Mouse (Mus musculus) CH12F3 (cell line): ENCODE measurements around the gene Atp6v0a4.

Experiments
- in situ Hi-C: fragments of 300-500 bp; cut with MboI; formaldehyde crosslinking; loops from 2 replicates; pipeline ENCODE4 v1.14.3; 2020; ENCODE audit warnings: low sequenced_read_pairs

Atp6v0a4 gene

DNA sequence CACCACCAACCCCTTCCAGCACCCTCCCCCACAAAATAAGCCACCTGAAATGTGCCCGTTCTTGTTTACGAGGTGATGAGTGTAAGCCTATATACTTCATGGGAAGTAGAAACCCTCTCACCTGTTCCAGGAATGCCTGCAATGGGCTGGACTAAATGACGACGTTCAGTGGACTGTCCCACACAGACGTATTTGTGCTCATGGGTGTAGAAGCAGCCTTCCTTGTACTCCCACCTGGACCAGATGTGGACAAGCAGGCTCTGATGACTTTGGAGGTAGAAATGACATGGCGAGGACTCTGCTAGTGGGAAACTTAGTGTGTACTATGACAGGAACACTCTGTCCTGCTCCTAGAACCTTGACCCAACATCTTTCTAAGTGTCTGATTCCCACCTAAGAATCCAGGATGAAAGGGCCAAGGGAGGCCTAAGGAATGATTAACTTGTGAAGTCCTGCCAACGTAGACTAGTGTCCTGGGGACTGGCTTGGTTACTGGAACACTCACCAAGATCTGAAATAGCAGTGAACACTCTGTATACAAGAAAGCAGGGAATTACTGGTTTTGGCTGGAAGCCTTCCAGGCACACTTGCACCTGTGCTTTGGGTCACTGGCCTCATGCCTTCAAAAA, at the start of gene Atp6v0a4:
Gene Atp6v0a4, minus strand, starts transcription at position 380 of the 629 bp plus-strand sequence.
- in situ Hi-C loops = no loop called here

DNA sequence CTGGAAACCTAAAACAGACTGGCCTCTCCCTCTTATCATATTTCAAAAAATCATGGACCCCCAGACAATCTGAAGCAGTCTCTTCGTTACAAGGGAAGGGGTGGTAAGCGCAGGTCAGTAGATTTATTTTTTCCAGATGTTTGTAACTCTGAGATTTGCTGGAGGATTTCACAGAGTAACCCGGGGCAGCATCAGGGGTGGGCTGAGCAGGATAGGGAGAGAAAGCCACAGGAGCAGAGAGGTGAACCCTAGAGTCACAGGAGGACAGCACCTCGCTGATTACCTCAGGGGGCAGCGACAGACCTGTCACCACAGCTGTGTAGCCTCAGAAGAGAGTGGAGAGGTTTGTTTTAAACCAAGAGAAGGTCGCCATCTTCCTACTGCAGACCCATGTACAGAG, 41.0 kb upstream of the Atp6v0a4 start:
- in situ Hi-C loops = no loop called here

DNA sequence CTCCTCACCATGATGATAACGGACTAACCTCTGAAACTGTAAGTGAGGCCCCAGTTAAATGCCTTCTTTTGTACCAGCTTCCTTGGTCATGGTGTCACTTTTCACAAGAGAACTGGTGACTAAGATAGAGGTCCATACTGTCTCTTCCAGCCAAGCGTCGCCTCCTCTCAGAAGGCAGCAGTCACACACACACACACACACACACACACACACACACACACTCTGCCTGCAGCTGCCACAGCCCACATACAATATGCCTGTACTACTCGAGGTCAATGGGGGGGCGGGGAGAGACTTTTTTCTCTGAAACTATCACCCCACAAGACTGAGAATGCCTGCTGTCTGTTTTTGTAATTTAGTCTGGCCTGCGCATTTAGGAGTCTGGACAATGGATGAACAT, 40.3 kb upstream of the Atp6v0a4 start:
- in situ Hi-C loops = no loop called here

DNA sequence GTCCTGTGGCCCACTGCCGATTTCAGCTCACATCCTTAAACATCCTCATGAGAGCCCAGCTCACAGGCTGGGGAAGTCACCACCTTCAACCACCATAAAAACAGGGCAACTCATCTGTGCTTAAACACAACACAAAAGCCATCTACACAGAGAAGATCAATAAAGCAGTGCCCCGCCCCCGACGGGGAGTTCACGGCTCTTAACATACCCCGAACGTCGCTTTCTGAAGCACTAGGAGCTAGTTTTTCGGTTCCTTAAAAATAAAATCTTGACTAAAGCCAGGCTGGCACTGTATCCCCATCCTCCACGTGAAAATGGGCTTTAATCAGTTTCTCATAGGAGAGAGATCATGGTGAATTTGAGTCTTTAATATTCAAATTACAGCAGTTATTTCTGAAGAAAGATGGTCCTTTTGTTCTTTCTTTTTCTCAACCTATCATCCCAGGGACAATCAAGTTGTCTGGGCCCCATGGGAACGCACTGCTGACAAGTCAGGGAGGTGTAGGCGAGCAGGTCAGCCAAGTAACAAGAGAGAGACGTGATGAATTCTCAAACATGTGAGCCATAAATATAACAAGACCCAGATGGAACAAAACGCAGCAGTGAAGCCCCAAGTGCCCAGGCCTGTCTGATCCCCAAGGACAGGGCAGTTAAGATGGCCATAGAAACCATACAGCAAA, 38.6 kb upstream of the Atp6v0a4 start:
- in situ Hi-C loops = no loop called here

DNA sequence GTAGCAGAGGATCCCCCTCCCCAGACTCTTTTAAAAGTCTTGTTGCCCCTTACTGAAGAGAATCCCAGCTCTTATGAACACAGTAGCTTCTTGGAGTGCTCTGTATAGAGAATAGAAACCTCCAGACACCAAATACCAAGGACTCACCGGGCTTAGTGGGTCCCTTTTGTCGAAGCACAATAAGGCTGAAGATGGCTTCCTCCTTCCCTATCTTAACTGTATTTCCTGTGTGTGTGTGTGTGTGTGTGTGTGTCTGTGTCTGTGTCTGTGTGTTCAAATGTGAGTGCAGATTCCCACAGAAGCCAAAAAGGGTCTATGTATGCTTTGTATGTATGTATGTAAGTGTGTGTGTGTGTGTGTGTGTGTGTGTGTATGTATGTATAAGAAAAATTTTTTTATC, 36.2 kb upstream of the Atp6v0a4 start:
- in situ Hi-C loops = no loop called here

DNA sequence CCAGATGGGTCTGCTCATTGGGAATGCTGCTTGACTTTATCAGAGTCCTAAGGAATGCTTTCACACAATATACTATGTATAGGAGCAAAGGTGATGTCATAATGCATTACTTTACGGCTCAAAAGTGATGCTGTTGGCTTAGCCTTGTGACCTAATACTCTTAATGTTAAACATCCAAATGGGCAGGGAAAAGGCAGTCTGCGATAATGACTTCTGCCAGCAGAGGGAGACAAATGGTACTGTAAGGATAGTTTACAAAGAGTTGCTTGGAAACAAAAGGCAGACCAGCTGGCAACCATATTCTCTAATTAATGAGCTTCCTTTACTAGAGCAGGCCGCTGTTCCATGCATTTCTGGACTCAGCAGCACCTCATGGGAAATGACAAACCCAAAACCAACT, 35.7 kb upstream of the Atp6v0a4 start:
- in situ Hi-C loops = no loop called here

DNA sequence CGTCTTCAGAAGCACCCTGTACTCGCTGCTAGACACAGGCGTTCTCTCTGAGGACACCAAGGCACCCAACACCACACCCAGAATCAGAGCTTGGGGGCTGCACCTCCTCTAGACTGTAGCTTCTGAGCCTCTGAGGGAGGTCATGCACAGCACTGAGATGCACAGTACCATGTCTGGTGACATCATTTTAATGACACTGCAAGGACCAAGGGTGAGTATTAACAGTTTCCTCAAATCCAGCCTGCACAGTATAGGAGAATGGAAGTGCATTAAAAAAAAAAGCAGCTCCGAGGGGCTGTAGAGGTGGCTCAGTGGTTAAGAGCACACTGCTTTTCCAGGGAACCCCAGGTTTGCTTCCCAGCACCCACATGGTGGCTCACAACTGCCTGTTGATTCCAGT, 35.2 kb upstream of the Atp6v0a4 start:
- in situ Hi-C loops = no loop called here

DNA sequence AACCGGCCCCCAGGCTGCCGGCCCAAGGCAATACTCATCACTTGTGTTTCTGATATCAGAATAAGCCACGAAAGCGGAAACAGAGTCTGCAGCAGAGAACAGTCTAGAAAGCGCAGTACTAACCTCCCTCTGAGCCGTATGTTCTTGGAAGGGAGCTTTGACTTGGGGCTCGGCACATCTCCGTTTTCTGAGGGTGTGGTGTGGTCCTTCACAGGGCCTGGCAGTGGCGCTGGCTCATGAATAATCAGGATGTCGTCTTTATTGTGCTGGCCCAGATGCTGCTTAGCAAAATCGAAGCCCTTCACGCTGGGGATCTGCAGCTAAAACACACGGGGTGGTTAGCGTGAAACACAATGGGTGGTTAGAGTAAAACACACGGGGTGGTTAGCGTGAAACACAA, 33.5 kb upstream of the Atp6v0a4 start:
- in situ Hi-C loops = no loop called here

DNA sequence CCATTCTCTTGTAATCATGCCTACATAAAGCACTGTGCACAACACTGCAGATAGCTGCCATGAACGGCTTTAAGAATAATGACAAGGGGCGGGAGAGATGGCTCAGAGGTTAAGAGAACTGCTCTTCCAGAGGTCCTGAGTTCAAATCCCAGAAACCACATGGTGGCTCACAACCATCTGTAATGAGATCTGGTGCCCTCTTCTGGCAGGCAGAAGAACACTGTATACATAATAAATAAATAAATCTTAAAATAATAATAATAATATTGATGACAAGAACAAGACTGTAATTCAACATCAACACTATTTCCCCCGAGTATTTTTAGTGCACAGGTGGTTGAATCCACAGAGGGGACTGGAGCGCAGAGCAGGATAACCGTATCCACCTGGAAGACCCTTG, 31.8 kb upstream of the Atp6v0a4 start:
- in situ Hi-C loops = no loop called here

DNA sequence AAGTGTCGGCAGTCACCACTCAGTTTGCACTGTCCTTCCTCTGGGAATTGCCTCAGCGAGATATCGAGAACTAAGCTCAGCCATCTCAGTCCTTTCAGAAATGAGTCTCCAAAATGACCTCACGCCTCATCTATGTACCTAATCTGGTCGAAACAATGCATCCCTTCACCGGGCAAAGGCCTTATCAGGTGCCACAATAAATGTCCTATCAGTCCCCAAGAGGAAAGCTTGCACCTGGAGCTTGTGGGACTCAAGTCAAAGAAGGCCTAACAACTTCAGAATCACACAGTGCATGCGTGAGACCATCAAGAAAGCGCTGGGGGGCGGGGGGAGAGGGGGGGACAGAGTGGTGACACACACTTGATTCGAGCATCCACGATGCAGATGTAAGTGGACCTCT, 27.9 kb upstream of the Atp6v0a4 start:
- in situ Hi-C loops = no loop called here

DNA sequence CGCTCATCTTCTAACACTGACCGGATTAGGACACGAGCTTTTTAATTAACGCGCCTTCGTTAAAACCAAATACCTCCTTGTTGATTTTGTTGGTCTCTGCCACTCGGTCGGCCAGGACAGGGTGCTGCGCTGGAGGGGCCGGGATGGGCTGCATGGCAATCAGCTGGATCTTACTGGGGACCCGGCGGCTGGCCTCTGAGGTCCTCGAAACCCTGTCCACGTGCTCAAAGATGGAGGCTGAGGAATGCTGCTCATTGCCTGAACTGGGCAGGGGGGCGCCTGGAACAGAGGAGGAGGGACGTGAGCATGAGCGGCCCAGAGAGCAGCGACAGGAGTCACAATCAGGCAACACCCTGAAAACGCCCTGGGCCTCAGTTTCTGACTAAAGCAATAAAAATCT, 25.1 kb upstream of the Atp6v0a4 start:
- in situ Hi-C loops = no loop called here

DNA sequence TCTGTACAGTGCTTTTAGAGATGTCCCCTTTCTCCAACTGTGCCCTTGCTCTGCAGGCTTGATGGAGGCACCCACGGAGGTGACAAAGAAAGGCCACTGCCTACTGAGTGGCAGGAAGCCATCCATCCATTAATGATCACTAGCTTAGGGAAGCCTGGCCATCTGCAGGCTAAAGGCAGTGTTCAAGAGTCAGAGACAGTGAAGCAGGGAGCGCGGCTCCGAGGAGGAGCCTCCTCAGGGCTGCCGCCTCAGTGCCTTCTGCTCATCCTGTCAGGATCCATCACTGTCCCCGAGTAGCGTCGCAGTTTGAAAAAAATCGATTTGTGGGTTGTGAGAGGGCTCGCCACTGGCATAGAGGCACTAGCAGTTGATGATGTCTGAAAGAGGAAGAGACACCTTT, 24.2 kb upstream of the Atp6v0a4 start:
- in situ Hi-C loops = no loop called here

DNA sequence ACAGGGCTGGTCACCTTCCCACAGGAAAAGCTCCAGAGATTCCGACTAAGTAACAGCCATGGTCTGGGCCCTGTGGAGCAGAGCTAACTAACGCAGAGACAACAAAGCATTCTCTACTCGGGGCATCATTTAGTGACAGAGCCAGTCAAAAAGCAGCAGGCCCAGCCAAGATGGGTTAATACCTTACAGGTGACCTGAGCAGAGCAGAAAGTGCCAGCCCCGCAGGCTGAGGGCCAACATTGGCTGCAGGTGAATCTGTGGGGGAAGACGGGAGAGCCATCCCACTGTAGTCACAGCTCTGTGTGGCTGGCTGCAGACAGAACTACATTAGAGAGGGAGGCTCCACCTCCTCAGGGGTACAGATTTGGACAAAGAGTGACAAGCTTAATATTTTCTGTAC, 22.9 kb upstream of the Atp6v0a4 start:
- in situ Hi-C loops = no loop called here

DNA sequence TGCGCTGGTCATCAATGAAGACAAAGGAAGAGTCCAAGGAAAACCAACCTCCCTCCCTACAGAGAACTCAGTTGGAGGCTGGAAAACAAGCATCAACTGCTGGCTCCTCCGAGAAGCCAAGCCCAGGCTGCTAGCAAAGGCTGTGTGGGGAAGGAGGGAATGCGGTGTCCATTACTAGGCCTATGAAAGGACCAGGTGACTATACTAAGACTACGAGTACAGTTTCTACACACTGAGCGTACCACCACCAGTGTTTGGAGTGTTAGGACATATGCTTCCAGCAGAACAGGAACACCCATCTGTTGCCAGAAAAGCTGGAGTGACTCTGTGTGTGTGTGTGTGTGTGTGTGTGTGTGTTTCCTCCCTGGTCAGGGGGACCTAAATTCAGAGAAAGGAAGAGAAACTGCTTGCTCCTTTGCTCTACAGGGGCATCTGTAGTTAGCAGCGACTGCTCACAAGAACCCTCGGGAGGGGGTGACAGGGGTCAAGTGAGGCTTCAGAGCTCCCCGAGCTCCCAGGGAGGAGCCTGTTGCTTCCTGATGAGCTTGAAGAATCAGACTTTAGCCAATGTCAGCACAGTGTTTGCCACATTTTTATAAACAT, 21.2 kb upstream of the Atp6v0a4 start:
- in situ Hi-C loops = no loop called here

DNA sequence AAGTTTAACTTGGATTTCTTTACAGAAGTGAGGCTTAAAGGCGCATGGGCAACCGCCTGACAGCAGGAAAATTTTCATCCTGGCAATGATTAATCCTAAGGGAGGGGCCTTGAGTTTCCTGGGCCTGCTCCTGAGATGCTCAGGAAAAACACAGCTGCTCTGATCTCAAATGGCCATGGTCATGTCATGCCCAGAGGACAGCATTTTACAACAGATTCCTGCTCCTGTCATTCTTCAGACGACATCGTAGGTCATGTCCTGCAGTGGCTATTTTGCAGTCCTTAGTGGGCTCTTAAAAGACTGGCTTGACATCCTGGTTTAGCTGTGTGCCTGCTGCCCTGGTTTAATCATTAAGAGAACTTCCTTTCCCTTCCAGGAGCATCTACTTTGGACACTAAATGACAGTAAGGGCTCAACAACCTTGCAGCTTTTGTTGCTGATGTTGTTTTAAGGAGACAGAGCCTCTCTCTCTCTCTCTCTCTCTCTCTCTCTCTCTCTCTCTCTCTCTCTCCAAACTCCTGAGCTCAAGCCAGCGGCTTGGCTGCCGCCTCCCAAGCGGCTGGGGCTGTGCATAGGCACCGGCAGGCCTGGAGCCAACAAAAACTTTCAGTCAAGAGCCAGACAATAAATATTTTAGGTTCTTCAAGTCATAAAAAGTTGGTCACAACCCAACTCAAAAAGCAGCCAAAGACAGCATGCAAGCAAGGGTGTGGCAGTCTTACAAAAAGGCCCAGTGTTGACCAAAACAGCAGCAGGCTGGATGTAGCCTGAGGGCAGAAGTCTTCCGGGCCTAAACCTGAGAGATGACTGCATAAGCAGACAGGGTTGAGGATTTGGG, 20.0 kb upstream of the Atp6v0a4 start:
- in situ Hi-C loops = no loop called here

DNA sequence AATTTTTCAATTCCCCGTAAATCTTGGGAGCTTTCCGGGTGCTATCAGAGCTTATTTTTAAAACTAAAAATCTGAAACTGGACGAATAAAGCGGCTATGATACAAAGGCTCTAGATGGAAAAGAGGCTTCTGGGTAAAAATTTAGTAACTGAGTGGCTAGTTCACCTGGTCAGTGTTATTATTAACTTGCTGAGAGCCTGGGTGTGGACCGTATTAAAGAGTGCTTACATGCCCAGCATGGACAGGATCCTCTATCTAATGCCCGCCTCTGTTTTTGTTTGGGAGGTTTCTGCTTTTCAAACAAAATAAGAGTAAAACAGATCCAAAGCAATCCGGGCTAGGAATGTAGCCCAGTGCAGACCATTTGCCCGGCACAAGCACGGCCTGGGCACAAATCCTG, 16.0 kb upstream of the Atp6v0a4 start:
- in situ Hi-C loops = no loop called here

DNA sequence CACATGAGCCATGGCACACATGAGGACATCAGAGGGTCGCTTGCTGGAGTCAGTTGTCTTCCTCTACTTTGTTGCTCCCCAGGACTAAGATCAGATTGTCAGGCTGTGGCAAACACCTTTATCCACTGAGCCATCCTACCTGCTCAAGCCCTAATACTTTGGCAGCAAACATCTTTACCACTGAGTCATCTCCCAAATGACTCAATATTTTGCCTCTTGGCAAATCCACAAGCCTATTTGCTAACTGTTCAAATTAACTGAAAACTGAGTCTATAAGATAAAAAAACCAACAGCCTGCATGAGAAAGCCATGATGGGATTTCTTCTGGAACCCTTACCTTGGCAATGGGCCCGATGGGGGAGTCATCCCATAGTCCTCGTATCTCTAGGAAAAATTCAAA, 14.7 kb upstream of the Atp6v0a4 start:
- in situ Hi-C loops = no loop called here

DNA sequence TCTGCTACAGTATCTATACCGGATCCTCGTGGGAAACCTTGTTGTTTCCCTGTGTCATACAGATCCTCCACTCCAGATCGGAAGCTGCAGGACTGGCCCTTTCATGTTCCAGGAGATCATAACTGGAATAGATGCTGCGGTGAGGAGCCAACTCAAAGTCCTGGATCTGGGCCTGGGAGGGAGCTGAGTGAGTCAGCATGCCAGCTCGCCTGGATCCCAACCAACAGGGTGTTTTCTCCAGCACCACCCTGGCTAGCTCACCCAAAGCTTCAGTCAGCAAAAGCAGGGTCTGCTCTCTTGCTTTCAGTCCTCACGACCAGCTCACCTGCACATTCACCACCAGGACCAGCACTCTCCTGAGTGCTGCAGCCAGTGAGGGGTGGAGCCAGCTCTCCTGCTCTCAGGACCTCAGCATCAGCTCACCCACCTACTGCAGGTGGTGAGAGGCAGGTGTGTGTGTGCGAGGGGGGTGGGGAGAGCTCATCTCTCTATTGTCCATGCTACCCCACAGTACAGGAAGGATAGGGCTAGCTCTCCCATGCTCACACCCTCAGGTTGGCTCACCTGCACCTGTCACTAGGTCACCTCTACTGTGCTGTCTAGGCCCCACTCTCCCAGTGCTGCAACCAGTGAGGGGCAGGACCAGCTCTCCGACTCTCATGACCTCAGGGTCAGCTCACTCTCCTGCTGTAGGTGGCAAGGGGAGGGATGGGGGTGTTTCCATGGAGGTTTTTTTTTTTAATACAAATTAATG, 10.6 kb upstream of the Atp6v0a4 start:
- in situ Hi-C loops = no loop called here

DNA sequence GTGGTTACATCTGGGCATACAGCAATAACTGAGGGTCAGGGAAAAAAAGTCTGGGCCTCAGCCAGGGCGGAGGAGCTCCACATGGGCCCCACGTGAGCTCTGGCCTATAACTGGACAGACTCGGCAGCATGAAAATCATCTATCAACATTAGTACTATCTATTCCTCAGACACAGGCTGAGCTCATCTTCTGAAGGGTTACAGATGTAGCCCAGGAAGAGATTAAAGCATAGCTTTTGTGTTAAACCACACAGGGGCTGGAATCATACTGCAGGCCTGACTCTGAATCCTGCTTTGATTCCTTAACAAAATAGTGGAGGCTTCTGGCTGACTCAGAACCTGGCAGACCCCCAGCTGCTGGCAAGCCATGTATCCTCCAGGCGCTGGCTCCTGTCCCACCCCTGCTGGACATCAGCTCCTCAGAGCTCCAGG, 7.4 kb upstream of the Atp6v0a4 start:
- in situ Hi-C loops = no loop called here

DNA sequence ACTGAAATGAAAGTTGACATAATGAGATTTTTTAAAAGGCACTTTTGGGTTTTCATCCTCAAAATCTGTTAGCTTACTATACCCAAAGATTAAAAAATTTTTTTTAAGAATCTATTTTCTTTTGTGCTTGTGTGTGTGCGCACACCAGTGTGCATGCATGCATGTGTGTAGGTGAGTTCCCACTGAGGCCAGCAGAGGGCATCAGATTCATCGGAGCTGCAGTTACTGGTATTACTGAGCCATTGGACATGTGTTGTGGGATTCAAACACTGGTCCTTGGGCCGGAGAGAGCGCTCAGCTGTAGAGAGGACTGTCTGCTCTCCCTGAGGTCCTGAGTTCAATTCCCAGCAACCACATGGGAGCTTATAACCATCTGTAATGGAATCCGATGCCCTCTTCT, 5.5 kb upstream of the Atp6v0a4 start:
- in situ Hi-C loops = no loop called here

DNA sequence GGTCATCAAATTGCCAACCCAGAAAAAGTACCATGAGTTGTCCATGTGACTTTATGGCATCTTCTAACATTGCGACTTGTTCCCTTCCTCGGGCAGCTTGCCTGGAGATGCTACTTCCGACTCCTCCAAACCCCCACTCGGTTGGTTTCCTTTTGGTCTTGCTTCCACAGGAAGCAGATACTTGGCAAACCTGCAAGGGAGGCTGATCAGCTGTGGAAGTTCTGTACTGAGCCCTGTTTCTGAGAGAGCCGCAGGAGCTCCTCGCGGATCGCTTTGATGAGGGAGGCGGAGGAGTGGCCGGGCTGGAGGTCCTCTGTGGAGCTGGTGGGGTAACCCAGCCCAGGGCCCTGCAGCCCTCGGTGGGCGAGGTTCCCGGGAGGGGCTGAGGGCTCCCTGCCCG, 3.7 kb upstream of the Atp6v0a4 start:
- in situ Hi-C loops = no loop called here
